ENCODE assay signal across 28 mouse cellular contexts in genomic region chr10:36557673-36558072, GRCm38 (mm10). TPM values are rescaled to one million over a fixed set of nuclear protein-coding genes. Genes with fewer than 3 reads are reported as not detected.
"Had no signal": no experiment of that assay in that cellular context is flagged by ENCODE, and none has a peak within 500 bp of the region (broad histone marks: within the 10 kb centered on the region; RNA-seq: fewer than 3 reads in every experiment).

No protein-coding gene starts in this region.

- H3K9ac ChIP-seq: heart, embryonic 12.5 days; hindbrain, embryonic 12.5 days; hindbrain, embryonic 14.5 days; intestine, embryonic 15.5 days; limb, embryonic 12.5 days; liver, embryonic 13.5 days; liver, embryonic 15.5 days; liver, postnatal 0 days had no signal

- H3K36me3 ChIP-seq: heart, embryonic 10.5 days; heart, embryonic 12.5 days; hindbrain, embryonic 10.5 days; hindbrain, embryonic 12.5 days; intestine, embryonic 15.5 days; limb, embryonic 10.5 days; limb, embryonic 12.5 days; liver, embryonic 13.5 days; liver, embryonic 15.5 days had no signal

- H3K4me1 ChIP-seq: intestine, embryonic 15.5 days; limb, embryonic 10.5 days; limb, embryonic 12.5 days; liver, embryonic 13.5 days; liver, embryonic 15.5 days had no signal

- ATAC-seq: hindbrain, embryonic 16.5 days; inflammation-experienced regulatory T-cells, adult 6 months; intestine, embryonic 15.5 days; intestine, postnatal 0 days; liver, postnatal 0 days had no signal

- H3K9me3 ChIP-seq: heart, embryonic 10.5 days; heart, embryonic 12.5 days; hindbrain, embryonic 10.5 days; hindbrain, embryonic 12.5 days; intestine, embryonic 15.5 days; limb, embryonic 10.5 days; limb, embryonic 12.5 days; liver, embryonic 13.5 days; liver, embryonic 15.5 days had no signal

- H3K27ac ChIP-seq: heart, embryonic 10.5 days; hindbrain, embryonic 10.5 days; hindbrain, embryonic 12.5 days; hindbrain, embryonic 14.5 days; intestine, embryonic 15.5 days; layer of hippocampus, adult 2 months; limb, embryonic 10.5 days; limb, embryonic 12.5 days; liver, embryonic 13.5 days; liver, embryonic 15.5 days had no signal

- DNase-seq: gastrocnemius, postnatal 14 days; gastrocnemius, postnatal 36 days; heart, adult 18-20 months; heart, postnatal 10 days; heart, postnatal 4 days; kidney, adult 18-20 months; kidney, adult 8-10 months; kidney, postnatal 10 days; kidney, postnatal 25 days; kidney, postnatal 4 days; liver; liver, embryonic 13.5 days; liver, postnatal 0 days had no signal

- H3K27me3 ChIP-seq: heart, embryonic 12.5 days; hindbrain, embryonic 12.5 days; intestine, embryonic 15.5 days; limb, embryonic 12.5 days; liver, embryonic 13.5 days; liver, embryonic 15.5 days had no signal

- H3K4me3 ChIP-seq: heart, embryonic 10.5 days; heart, embryonic 12.5 days; hindbrain, embryonic 10.5 days; hindbrain, embryonic 12.5 days; intestine, embryonic 15.5 days; layer of hippocampus, adult 2 months; limb, embryonic 10.5 days; limb, embryonic 12.5 days; liver, embryonic 13.5 days; liver, embryonic 15.5 days had no signal

- H3K4me2 ChIP-seq: heart, embryonic 12.5 days; hindbrain, embryonic 12.5 days; hindbrain, embryonic 14.5 days; intestine, embryonic 15.5 days; limb, embryonic 12.5 days; liver, embryonic 11.5 days; liver, embryonic 13.5 days; liver, embryonic 15.5 days had no signal

RNA-seq across cellular contexts. Expression of gene Hs3st5, which starts 51.1 kb away (rescaled TPM):
- total RNA-seq: granulocyte monocyte progenitor cell, adult 5-6 weeks had no signal
- polyA plus RNA-seq: inflammation-experienced regulatory T-cells, adult 6 months; liver, embryonic 15.5 days; liver, postnatal 0 days had no signal
